Mouse (Mus musculus) lung, postnatal 25 days (tissue): ENCODE data around the gene Rragd.
A peak's percentile ranks its signal among the peaks of the same experiment; 100 is the strongest.
"Not testable (repeated sequence)": the region's sequence is repeated elsewhere in the genome, so short reads cannot be mapped to it uniquely, and the experiment has no call there.

ENCODE experiments used
- DNase-seq: peaks from one replicate; pipeline ENCODE4 v3.0.0; 2022; ENCODE audit warnings: low spot score

Gene Rragd

GRCm38 (mm10) chr4:32985684-32986083 lies 2.8 kb downstream of the Rragd start:
- no peak for DNase-seq

DNA sequence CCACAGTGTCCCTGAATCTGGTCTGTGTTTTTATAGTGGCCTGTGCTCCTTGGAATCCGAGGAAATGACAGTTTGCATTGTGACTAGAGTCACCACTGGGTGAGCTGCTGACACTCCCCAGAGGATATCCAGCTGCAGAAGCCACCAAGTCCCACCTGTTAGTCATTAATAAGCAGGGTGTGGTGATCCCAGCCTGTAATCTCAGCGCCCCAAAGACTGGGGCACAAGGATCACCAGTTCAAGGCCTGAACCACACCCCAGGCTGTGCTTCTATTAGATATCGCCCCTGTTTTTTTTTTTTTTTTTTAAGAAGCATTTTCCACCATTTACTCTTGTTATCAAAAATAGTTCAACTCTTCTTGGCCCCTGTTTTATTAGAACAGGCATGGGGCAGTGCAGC lies 4.2 kb downstream of the Rragd start:
- DNase-seq, result no peak

- no peak for DNase-seq
These were observed 6.5 kb downstream of the Rragd start for GRCm38 (mm10) chr4:32989346-32989745.

- DNase-seq, result no peak
These were observed 11.3 kb downstream of the Rragd start for GRCm38 (mm10) chr4:32994168-32994567.

GRCm38 (mm10) chr4:32996083-32996482 lies 13.2 kb downstream of the Rragd start:
- no peak for DNase-seq

- DNase-seq, result no peak
These were observed 14.7 kb downstream of the Rragd start for GRCm38 (mm10) chr4:32997571-32997970.

- no peak for DNase-seq
These were observed 16.2 kb downstream of the Rragd start for GRCm38 (mm10) chr4:32998996-32999395.

DNA sequence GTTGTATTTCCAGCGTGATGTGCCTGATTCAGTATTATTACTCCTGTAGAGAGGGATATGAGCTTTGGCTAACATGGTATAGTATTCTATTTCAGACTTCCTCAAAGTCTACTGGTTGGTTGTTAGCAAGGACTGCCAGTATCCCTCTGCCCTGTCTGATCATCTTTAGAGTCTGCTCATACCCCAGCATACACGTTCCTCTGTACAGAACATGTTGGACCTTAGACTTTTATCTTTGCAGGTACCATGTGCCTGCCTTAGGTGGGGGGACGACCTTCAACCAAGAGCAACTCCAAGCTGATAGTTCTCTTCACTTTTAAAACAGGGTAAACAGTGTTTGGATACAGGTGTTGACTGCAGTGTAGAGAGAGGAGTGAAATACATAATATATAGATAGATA lies 19.2 kb downstream of the Rragd start:
- DNase-seq, result no peak

- DNase-seq, result not testable (repeated sequence)
These were observed 23.0 kb downstream of the Rragd start for GRCm38 (mm10) chr4:33005595-33006470.

- DNase-seq, result no peak
These were observed 24.0 kb downstream of the Rragd start for GRCm38 (mm10) chr4:33006844-33007243.

DNA sequence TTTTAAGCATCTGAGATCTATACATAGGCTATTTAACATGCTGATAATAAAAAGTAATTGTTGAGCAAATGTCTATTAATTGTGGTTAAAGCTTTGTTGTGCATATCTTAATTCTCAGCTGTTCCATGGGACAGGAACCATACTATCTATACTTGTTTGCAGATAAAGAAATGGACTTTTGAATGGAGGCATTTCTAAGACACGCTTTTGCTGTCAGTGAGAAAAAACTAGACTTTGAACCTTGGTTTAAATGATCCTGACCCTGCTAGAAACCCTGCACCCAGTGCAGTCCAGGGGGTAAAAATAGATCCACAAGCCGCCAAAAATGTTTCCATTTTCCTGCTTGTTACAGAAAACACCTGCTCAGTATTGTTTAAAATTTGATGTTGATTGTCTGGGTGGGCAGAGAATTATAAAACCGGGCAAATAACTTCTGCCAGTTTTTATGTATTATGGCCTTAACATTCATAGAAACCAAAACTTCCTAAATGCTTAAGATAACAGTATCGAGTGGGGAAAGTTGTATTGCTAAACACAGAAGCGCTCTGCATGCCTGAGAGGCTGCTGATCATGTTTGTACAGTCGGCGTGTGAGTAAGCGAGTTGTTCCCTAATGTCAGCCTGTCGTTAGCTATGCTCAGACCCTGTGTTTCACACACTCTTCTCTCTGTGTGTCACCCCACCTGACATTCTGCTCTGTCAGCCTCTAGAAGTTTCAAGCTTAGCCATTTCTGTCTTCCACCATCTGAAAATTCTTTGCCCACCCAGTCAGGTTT lies 24.8 kb downstream of the Rragd start:
- no peak for DNase-seq

- no peak for DNase-seq
These were observed 27.2 kb downstream of the Rragd start for GRCm38 (mm10) chr4:33010078-33010477.

GRCm38 (mm10) chr4:33012484-33012883 lies 29.6 kb downstream of the Rragd start:
- DNase-seq, result no peak

DNA sequence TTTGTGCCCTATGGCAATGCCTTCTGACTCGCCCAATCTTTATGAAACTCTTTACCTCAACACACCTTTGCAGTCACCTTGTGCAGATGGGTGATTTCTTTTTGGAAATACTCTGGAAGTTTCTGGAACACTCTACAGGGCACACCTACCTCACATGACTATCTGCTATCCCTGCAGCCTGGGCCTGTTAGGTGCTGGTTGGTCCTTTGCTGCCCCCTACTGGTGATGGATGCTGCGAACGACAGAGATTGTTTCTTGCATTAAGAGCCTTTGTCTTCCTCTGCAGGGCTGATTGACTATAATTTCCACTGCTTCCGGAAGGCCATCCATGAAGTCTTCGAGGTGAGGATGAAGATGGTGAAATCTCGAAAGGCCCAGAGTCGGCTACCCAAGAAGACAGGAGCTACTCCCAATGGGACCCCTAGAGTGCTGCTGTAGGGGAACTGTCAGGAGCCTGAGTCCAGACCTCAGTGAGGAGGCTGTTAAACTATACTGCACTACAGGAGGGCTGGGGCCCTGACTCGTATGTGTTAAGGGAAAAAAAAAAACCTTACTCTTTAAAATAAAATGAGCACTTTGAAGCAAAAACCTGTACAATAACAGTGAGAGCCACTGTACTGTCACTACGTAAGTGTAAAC lies 35.6 kb downstream of the Rragd start:
- peak; percentile 84 for DNase-seq

- DNase-seq, result no peak
These were observed 41.6 kb downstream of the Rragd start for GRCm38 (mm10) chr4:33024420-33024819.

DNA sequence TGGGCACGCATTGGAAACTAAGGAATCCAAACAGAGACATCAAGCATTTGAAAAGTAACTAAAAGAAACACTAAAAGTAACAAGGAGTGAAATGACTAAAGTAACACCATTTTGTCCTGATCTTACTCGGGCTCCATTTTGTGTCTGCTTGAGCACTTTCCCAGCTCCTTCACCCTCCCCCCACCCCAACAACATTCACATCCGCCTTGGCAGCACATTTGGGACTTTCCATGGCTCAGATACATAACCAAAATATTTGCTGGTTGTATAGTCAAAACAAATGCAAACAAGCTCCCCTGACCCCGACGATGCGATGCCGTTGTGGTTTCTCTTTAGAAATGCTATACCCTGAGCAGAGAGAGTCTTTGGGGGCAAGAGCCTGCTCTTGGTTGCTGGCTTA lies 46.3 kb downstream of the Rragd start:
- no peak for DNase-seq

GRCm38 (mm10) chr4:33030264-33031194 lies 47.7 kb downstream of the Rragd start:
- peak; percentile 21 for DNase-seq

- peak; percentile 91 for DNase-seq
These were observed 48.5 kb downstream of the Rragd start, which contains the start of gene Ube2j1 for GRCm38 (mm10) chr4:33031195-33031960. Gene Ube2j1 (plus strand): TSS chr4:33031416.

GRCm38 (mm10) chr4:33032045-33032444 lies 49.2 kb downstream of the Rragd start:
- DNase-seq, result no peak

GRCm38 (mm10) chr4:33033515-33033914 lies 50.7 kb downstream of the Rragd start:
- DNase-seq, result no peak

DNA sequence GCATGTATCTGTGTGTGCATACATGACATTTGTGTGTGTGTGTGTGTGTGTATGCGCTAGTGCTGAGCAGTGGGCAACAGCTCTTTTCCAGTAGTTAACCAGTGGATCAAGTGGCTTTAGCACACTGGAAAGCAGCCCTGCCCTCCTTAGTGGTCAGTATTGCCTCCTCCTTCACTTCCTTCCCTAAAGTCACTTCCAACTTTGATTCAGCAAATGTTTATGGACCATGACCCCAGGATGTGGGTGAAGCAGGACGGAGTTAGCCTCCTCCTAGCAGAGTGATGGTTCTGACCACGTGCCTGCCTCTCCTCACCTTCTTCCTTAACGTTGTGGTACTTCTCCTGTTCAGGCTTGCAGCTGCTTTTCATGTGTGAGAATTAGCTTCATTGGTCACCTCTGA lies 57.0 kb downstream of the Rragd start:
- no peak for DNase-seq
